Mouse (Mus musculus): ENCODE data around the gene Spen. TPM values are rescaled to one million over a fixed set of nuclear protein-coding genes. Genes with fewer than 3 reads are reported as not detected.

Spen gene
- total RNA-seq, 2 experiments from 2014 or later = 54.6 to 60.6 TPM

GRCm38 (mm10) chr4:141537226-141537610 lies 1.2 kb downstream of the Spen start:
- intact Hi-C loops (cut with DNase I) = loop anchor here (2.0 to 5.0 kb wide), 3 partner anchors 35 to 92 kb away; partner anchors contain the start of gene Zbtb17
- DNase-seq (ENCODE audit: low spot score in 2 of 2) = no peak

- intact Hi-C loops (cut with DNase I) = loop anchor here (2.0 to 5.0 kb wide), 3 partner anchors 34 to 92 kb away; partner anchors contain the start of gene Zbtb17
- DNase-seq (ENCODE audit: low spot score in 2 of 2) = peak; percentile 64 to 69
Observed at GRCm38 (mm10) chr4:141536291-141537225, 1.8 kb downstream of the Spen start.

- DNase-seq (ENCODE audit: low spot score in 2 of 2) = peak in 1 of 2 experiments; percentile 79
- intact Hi-C loops (cut with DNase I) = loop anchor here (5.0 kb wide), 2 partner anchors 33 to 58 kb away; no protein-coding TSS in a partner anchor
Observed at GRCm38 (mm10) chr4:141534947-141535680, 3.3 kb downstream of the Spen start.

GRCm38 (mm10) chr4:141530979-141531378 lies 7.4 kb downstream of the Spen start:
- DNase-seq (ENCODE audit: low spot score in 2 of 2) = no peak
- intact Hi-C loops (cut with DNase I) = no loop called here

- intact Hi-C loops (cut with DNase I) = no loop called here
- no peak for DNase-seq (ENCODE audit: low spot score in 2 of 2)
Observed at GRCm38 (mm10) chr4:141528938-141529337, 9.5 kb downstream of the Spen start.

- intact Hi-C loops (cut with DNase I) = no loop called here
- DNase-seq (ENCODE audit: low spot score in 2 of 2) = no peak
Observed at GRCm38 (mm10) chr4:141526936-141527650, 11.3 kb downstream of the Spen start.

GRCm38 (mm10) chr4:141525940-141526339 lies 12.5 kb downstream of the Spen start:
- DNase-seq (ENCODE audit: low spot score in 2 of 2) = no peak
- intact Hi-C loops (cut with DNase I) = no loop called here

- intact Hi-C loops (cut with DNase I) = no loop called here
- no peak for DNase-seq (ENCODE audit: low spot score in 2 of 2)
Observed at GRCm38 (mm10) chr4:141524658-141525057, 13.7 kb downstream of the Spen start.

- no peak for DNase-seq (ENCODE audit: low spot score in 2 of 2)
- intact Hi-C loops (cut with DNase I) = no loop called here
Observed at GRCm38 (mm10) chr4:141523128-141523527, 15.3 kb downstream of the Spen start.

- no peak for DNase-seq (ENCODE audit: low spot score in 2 of 2)
- intact Hi-C loops (cut with DNase I) = no loop called here
Observed at GRCm38 (mm10) chr4:141518386-141518785, 20.0 kb downstream of the Spen start.

- intact Hi-C loops (cut with DNase I) = no loop called here
- DNase-seq (ENCODE audit: low spot score in 2 of 2) = no peak
Observed at GRCm38 (mm10) chr4:141514179-141514641, 24.2 kb downstream of the Spen start.

GRCm38 (mm10) chr4:141512145-141512544 lies 26.3 kb downstream of the Spen start:
- no peak for DNase-seq (ENCODE audit: low spot score in 2 of 2)
- intact Hi-C loops (cut with DNase I) = no loop called here

- no peak for DNase-seq (ENCODE audit: low spot score in 2 of 2)
- intact Hi-C loops (cut with DNase I) = no loop called here
Observed at GRCm38 (mm10) chr4:141510457-141510856, 27.9 kb downstream of the Spen start.

- intact Hi-C loops (cut with DNase I) = no loop called here
Observed at GRCm38 (mm10) chr4:141506893-141507292, 31.5 kb downstream of the Spen start.

GRCm38 (mm10) chr4:141506352-141506751 lies 32.0 kb downstream of the Spen start:
- peak; percentile 70 to 75 for DNase-seq (ENCODE audit: low spot score in 2 of 2)
- intact Hi-C loops (cut with DNase I) = no loop called here

More at GRCm38 (mm10) chr4:141506893-141507292, 31.5 kb downstream of the Spen start:
- no peak for DNase-seq (ENCODE audit: low spot score in 2 of 2)

GRCm38 (mm10) chr4:141505810-141506209 lies 32.6 kb downstream of the Spen start:
- intact Hi-C loops (cut with DNase I) = no loop called here
- DNase-seq (ENCODE audit: low spot score in 2 of 2) = no peak

GRCm38 (mm10) chr4:141504471-141504870 lies 33.9 kb downstream of the Spen start:
- intact Hi-C loops (cut with DNase I) = loop anchor here (5.0 kb wide), 1 partner anchor 33 kb away; the partner anchor contains the start of gene Spen
- no peak for DNase-seq (ENCODE audit: low spot score in 2 of 2)

- intact Hi-C loops (cut with DNase I) = loop anchor here (5.0 kb wide), 1 partner anchor 35 kb away; the partner anchor contains the start of gene Spen
Observed at GRCm38 (mm10) chr4:141502723-141503122, 35.7 kb downstream of the Spen start.

GRCm38 (mm10) chr4:141501058-141501457 lies 37.3 kb downstream of the Spen start:
- DNase-seq (ENCODE audit: low spot score in 2 of 2) = peak; percentile 52 to 84
- intact Hi-C loops (cut with DNase I) = loop anchor here (5.0 kb wide), 1 partner anchor 36 kb away; the partner anchor contains the start of gene Spen

More at GRCm38 (mm10) chr4:141502723-141503122, 35.7 kb downstream of the Spen start:
- DNase-seq (ENCODE audit: low spot score in 2 of 2) = peak in 1 of 2 experiments; percentile 56
